In the genomic region with DNA sequence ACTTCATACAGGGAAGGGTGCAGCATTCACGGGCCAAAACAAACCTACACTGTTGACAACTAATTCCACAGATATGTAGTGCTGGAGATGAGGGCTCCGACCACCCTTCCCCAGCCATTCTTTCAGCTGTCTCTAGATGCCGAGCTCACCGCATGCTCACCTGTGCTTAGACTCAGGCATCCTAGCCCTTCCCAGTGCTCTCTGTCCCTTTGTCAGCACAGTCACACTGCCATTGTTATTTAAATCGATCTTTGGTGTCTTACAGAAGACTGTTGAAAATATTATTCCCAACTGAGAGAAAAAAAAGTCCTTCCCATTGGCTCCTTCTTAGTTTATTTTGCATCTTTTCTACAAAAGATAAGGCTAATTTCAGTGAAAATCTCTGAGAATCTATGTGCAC, we compare ENCODE assay signal across 22 mouse cellular contexts. TPM values are rescaled to one million over a fixed set of nuclear protein-coding genes. Genes with fewer than 3 reads are reported as not detected.
DNase-seq lines count a peak whose midpoint lies in the region; ATAC-seq and TF ChIP-seq lines count a peak whose summit lies in the region.
"Had no signal": no experiment of that assay in that cellular context is flagged by ENCODE, and none has a peak within 500 bp of the region (broad histone marks: within the 10 kb centered on the region; RNA-seq: fewer than 3 reads in every experiment).

No protein-coding gene starts in this region.

- DNase-seq in heart, adult 11 months, result peak; percentile 44
- no peak for DNase-seq in heart, postnatal 14 days
- no peak for DNase-seq in liver, embryonic 11.5 days (ENCODE audit: low spot score)
- no peak for DNase-seq in liver, postnatal 0 days
- DNase-seq in R1 (ENCODE audit: low read depth, low spot score), result peak; percentile 62
- no peak for DNase-seq in cerebellum, postnatal 10 days
- no peak for DNase-seq in testis, postnatal 14 days (ENCODE audit: low spot score)
- DNase-seq: adrenal gland, adult 8-10 months; adrenal gland, postnatal 36 days; B cell, adult 2 months; cerebellum, adult 2 months; cerebellum, postnatal 14 days; embryo, embryonic 11 days; gastrocnemius, postnatal 36 days; heart, adult 18-20 months; heart, postnatal 10 days had no signal

- no peak overlapping the region for H3K4me3 ChIP-seq in liver, embryonic 11.5 days (ENCODE audit: low read depth, low read length)
- H3K4me3 ChIP-seq in liver, postnatal 0 days (ENCODE audit: low read depth, low read length), result no peak overlapping the region
- H3K4me3 ChIP-seq: embryonic facial prominence, embryonic 12.5 days; forebrain, embryonic 15.5 days; hindbrain, embryonic 15.5 days had no signal

- no peaks in the 10 kb centered on the region for H3K9me3 ChIP-seq in liver, embryonic 11.5 days (ENCODE audit: control insufficient read depth, low read length)
- no peaks in the 10 kb centered on the region for H3K9me3 ChIP-seq in liver, postnatal 0 days (ENCODE audit: low read length)
- H3K9me3 ChIP-seq: embryonic facial prominence, embryonic 12.5 days; forebrain, embryonic 15.5 days; hindbrain, embryonic 15.5 days had no signal

- peaks cover 6% of the 10 kb centered on the region for H3K4me1 ChIP-seq in liver, embryonic 11.5 days (replicated peaks; ENCODE audit: control insufficient read depth, insufficient read depth, low read length)
- H3K4me1 ChIP-seq in liver, postnatal 0 days (ENCODE audit: insufficient read depth), result peaks cover 10% of the 10 kb centered on the region

- H3K9ac ChIP-seq in liver, embryonic 11.5 days (ENCODE audit: low read depth, low read length), result no peak overlapping the region
- H3K9ac ChIP-seq in liver, postnatal 0 days (replicated peaks), result no peak overlapping the region
- H3K9ac ChIP-seq: embryonic facial prominence, embryonic 12.5 days; forebrain, embryonic 15.5 days; hindbrain, embryonic 15.5 days had no signal

- peak overlapping the region; percentile 11; the same call in 1 of the 2 replicates for H3K27ac ChIP-seq in liver, embryonic 11.5 days (ENCODE audit: low read depth, low read length)
- no peak overlapping the region for H3K27ac ChIP-seq in liver, postnatal 0 days (ENCODE audit: low read depth)
- H3K27ac ChIP-seq: forebrain, embryonic 15.5 days; hindbrain, embryonic 15.5 days had no signal

- TF ChIP-seq CTCF in liver, postnatal 0 days (IDR thresholded peaks at IDR 0.05; ENCODE audit: low read depth), result no peak

- intact Hi-C loops in heart, postnatal 14 days (cut with DNase I), result no loop called here

- ATAC-seq in liver, embryonic 11.5 days (replicated peaks; ENCODE audit: low FRiP score), result no peak
- ATAC-seq in liver, postnatal 0 days, result no peak
- ATAC-seq: CD4-positive, CD25-positive, alpha-beta regulatory T cell, adult 4 months; forebrain, embryonic 15.5 days; intestine, embryonic 16.5 days; Patski had no signal

- H3K4me2 ChIP-seq in liver, embryonic 11.5 days, result no peak overlapping the region
- no peak overlapping the region for H3K4me2 ChIP-seq in liver, postnatal 0 days (ENCODE audit: low read depth, low read length)
- H3K4me2 ChIP-seq: embryonic facial prominence, embryonic 12.5 days; forebrain, embryonic 15.5 days; hindbrain, embryonic 15.5 days had no signal

- no peaks in the 10 kb centered on the region for H3K27me3 ChIP-seq in liver, embryonic 11.5 days (replicated peaks; ENCODE audit: control insufficient read depth, insufficient read depth, low read length)
- H3K27me3 ChIP-seq in liver, postnatal 0 days (ENCODE audit: insufficient read depth, low read length), result no peaks in the 10 kb centered on the region
- H3K27me3 ChIP-seq: embryonic facial prominence, embryonic 12.5 days; forebrain, embryonic 15.5 days; hindbrain, embryonic 15.5 days; Patski had no signal

- 79% methylated on average over 5 of the region's 5 CpGs for WGBS in liver, embryonic 11.5 days
- WGBS in liver, postnatal 0 days (ENCODE audit: insufficient replicate concordance), result 71% methylated on average over 5 of the region's 5 CpGs

- TF ChIP-seq EP300 in liver, postnatal 0 days (IDR thresholded peaks at IDR 0.05; ENCODE audit: low read depth), result no peak

- no peaks in the 10 kb centered on the region for H3K36me3 ChIP-seq in liver, embryonic 11.5 days (ENCODE audit: control insufficient read depth, insufficient read depth, low read length)
- no peaks in the 10 kb centered on the region for H3K36me3 ChIP-seq in liver, postnatal 0 days (replicated peaks; ENCODE audit: insufficient read depth, low read length)
- H3K36me3 ChIP-seq: embryonic facial prominence, embryonic 12.5 days; forebrain, embryonic 15.5 days; hindbrain, embryonic 15.5 days had no signal

RNA-seq across cellular contexts. Expression of a gene that starts 36.6 kb away (rescaled TPM):
- total RNA-seq in heart, postnatal 14 days (2021), result 1 to 10 TPM; 7.5 to 8.5 TPM
- 7.7 and 7.8 TPM in 2 replicates for polyA plus RNA-seq in liver, embryonic 11.5 days (2014; fragmentation: Nextera tagmentation; extraction: Ambion mirVana)
- polyA plus RNA-seq in liver, postnatal 0 days (2015; fragmentation: Nextera tagmentation; extraction: Ambion mirVana), result 1.6 and 1.9 TPM in 2 replicates

Comparison
In these comparisons a context has a peak if more than half of its experiments do, and no peak if none do; other contexts are left out.
1. DNase-seq: peak in heart, adult 11 months (single experiment) and R1 (single experiment); none in heart, postnatal 14 days (0 of 2), liver, embryonic 11.5 days (single experiment), liver, postnatal 0 days (single experiment), cerebellum, postnatal 10 days (0 of 2) and testis, postnatal 14 days (single experiment).